Mouse (Mus musculus) cerebral cortex, adult 2 months (tissue): Measurements from ENCODE around the gene Olfr205.

ENCODE experiments used
- WGBS: fragments of 180-500 bp; shearing (Covaris S2); methylation state at CpG from one replicate; pipeline ENCODE4 v1.1.7; 2018; 5-methylcytosine and 5-hydroxymethylcytosine counted together

Gene Olfr205

GRCm38 (mm10) chr16:59331038-59331437 lies at the start of gene Olfr205:
Olfr205 (minus strand) TSS chr16:59331138.

GRCm38 (mm10) chr16:59363893-59364292 lies 33.0 kb upstream of the Olfr205 start, which contains the start of gene Olfr209:
Olfr209 (minus strand) TSS chr16:59363993.
- WGBS = 79% methylated on average over 2 of the region's 2 CpGs

GRCm38 (mm10) chr16:59349146-59349545 lies 18.2 kb upstream of the Olfr205 start, which contains the start of gene Olfr206:
Olfr206 (minus strand) TSS chr16:59349246.
- 84% methylated on average over 1 of the region's 1 CpGs for WGBS

GRCm38 (mm10) chr16:59323262-59323661 lies 7.7 kb downstream of the Olfr205 start:
- WGBS = 29% methylated on average over 1 of the region's 1 CpGs

GRCm38 (mm10) chr16:59318148-59318547 lies 12.8 kb downstream of the Olfr205 start, which contains the start of gene Olfr204:
Olfr204 (minus strand) TSS chr16:59318248.

GRCm38 (mm10) chr16:59298581-59298980 lies 32.4 kb downstream of the Olfr205 start, which contains the start of gene Olfr203:
Olfr203 (plus strand) TSS chr16:59298881.
- 83% methylated on average over 2 of the region's 2 CpGs for WGBS

GRCm38 (mm10) chr16:59287576-59287975 lies 43.4 kb downstream of the Olfr205 start:
- 80% methylated on average over 9 of the region's 9 CpGs for WGBS

- 81% methylated on average over 1 of the region's 1 CpGs for WGBS
Measured at GRCm38 (mm10) chr16:59286693-59287092, 44.2 kb downstream of the Olfr205 start, which contains the start of gene Olfr202. Olfr202 (minus strand) TSS chr16:59286793.

- 70% methylated on average over 1 of the region's 1 CpGs for WGBS
Measured at GRCm38 (mm10) chr16:59283476-59283875, 47.5 kb downstream of the Olfr205 start.

- 84% methylated on average over 3 of the region's 3 CpGs for WGBS
Measured at GRCm38 (mm10) chr16:59280542-59280941, 50.4 kb downstream of the Olfr205 start.
